In genomic region chr15:97832764-97833479, GRCm38 (mm10) we compare ENCODE assay signal across 11 mouse cellular contexts. TPM values are rescaled to one million over a fixed set of nuclear protein-coding genes. Genes with fewer than 3 reads are reported as not detected.
DNase-seq lines count a peak whose midpoint lies in the region; ATAC-seq lines count a peak whose summit lies in the region.
"Had no signal": no experiment of that assay in that cellular context is flagged by ENCODE, and none has a peak within 500 bp of the region (broad histone marks: within the 10 kb centered on the region; RNA-seq: fewer than 3 reads in every experiment).

No protein-coding gene starts in this region.

- no peaks in the 10 kb centered on the region for H3K27me3 ChIP-seq in heart, embryonic 11.5 days (ENCODE audit: control insufficient read depth, insufficient read depth, low read length)
- H3K27me3 ChIP-seq in liver, embryonic 11.5 days (replicated peaks; ENCODE audit: control insufficient read depth, insufficient read depth, low read length), result no peaks in the 10 kb centered on the region
- peaks cover 44% of the 10 kb centered on the region for H3K27me3 ChIP-seq in liver, embryonic 12.5 days (replicated peaks)
- no peaks in the 10 kb centered on the region for H3K27me3 ChIP-seq in limb, embryonic 15.5 days

- H3K4me2 ChIP-seq in heart, embryonic 11.5 days, result peak overlapping the region; percentile 83; the same call in 1 of the 2 replicates
- no peak overlapping the region for H3K4me2 ChIP-seq in liver, embryonic 11.5 days
- H3K4me2 ChIP-seq in liver, embryonic 12.5 days, result no peak overlapping the region; the same call in 1 of the 2 replicates
- H3K4me2 ChIP-seq in limb, embryonic 15.5 days, result no peak overlapping the region

- DNase-seq in heart, postnatal 14 days, result no peak
- no peak for DNase-seq in liver, embryonic 11.5 days (ENCODE audit: low spot score)
- peak; percentile 27 for DNase-seq in ZHBTc4 (ENCODE audit: low read depth, low spot score)
- no peak for DNase-seq in right cerebral cortex, postnatal 36 days (ENCODE audit: low spot score in 2 of 2)
- no peak for DNase-seq in ovary, adult 18-20 months (ENCODE audit: low spot score)
- DNase-seq: retina, postnatal 1 day had no signal

- 51% methylated on average over 9 of the region's 9 CpGs for WGBS in heart, embryonic 11.5 days (ENCODE audit: insufficient replicate concordance)
- WGBS in liver, embryonic 11.5 days, result 54% methylated on average over 9 of the region's 9 CpGs
- 44% methylated on average over 9 of the region's 9 CpGs for WGBS in liver, embryonic 12.5 days (ENCODE audit: insufficient replicate concordance)
- 70% methylated on average over 9 of the region's 9 CpGs for WGBS in limb, embryonic 15.5 days

- no peak for ATAC-seq in heart, embryonic 11.5 days (replicated peaks; ENCODE audit: insufficient number of reproducible peaks, low FRiP score, low TSS enrichment)
- no peak for ATAC-seq in liver, embryonic 11.5 days (replicated peaks; ENCODE audit: low FRiP score)
- no peak for ATAC-seq in liver, embryonic 12.5 days
- ATAC-seq in limb, embryonic 15.5 days (ENCODE audit: insufficient number of reproducible peaks, low FRiP score, low TSS enrichment, low read depth), result no peak
- ATAC-seq: CD4-positive, CD25-positive, alpha-beta regulatory T cell, adult 4 months; midbrain, embryonic 16.5 days had no signal

- peaks cover 39% of the 10 kb centered on the region for H3K4me1 ChIP-seq in heart, embryonic 11.5 days (ENCODE audit: control insufficient read depth, insufficient read depth, low read length)
- H3K4me1 ChIP-seq in liver, embryonic 11.5 days (replicated peaks; ENCODE audit: control insufficient read depth, insufficient read depth, low read length), result peaks cover 52% of the 10 kb centered on the region
- H3K4me1 ChIP-seq in liver, embryonic 12.5 days, result peaks cover 76% of the 10 kb centered on the region
- H3K4me1 ChIP-seq in limb, embryonic 15.5 days, result peaks cover 61% of the 10 kb centered on the region

- H3K9me3 ChIP-seq in heart, embryonic 11.5 days (replicated peaks; ENCODE audit: control insufficient read depth, low read length), result no peaks in the 10 kb centered on the region
- no peaks in the 10 kb centered on the region for H3K9me3 ChIP-seq in liver, embryonic 11.5 days (ENCODE audit: control insufficient read depth, low read length)
- H3K9me3 ChIP-seq in liver, embryonic 12.5 days (replicated peaks), result no peaks in the 10 kb centered on the region
- H3K9me3 ChIP-seq in limb, embryonic 15.5 days, result no peaks in the 10 kb centered on the region

- intact Hi-C loops in heart, postnatal 14 days (cut with DNase I), result no loop called here

- H3K27ac ChIP-seq in heart, embryonic 11.5 days (ENCODE audit: low read depth, low read length), result peak overlapping the region; percentile 96
- peak overlapping the region; percentile 11; the same call in 1 of the 2 replicates for H3K27ac ChIP-seq in liver, embryonic 11.5 days (ENCODE audit: low read depth, low read length)
- no peak overlapping the region for H3K27ac ChIP-seq in liver, embryonic 12.5 days
- H3K27ac ChIP-seq in limb, embryonic 15.5 days, result peak overlapping the region; percentile 98

- H3K9ac ChIP-seq in heart, embryonic 11.5 days (ENCODE audit: low read depth, low read length), result 0 out of 2 replicates have a peak overlapping the region, but pooled peaks have one; percentile 40
- H3K9ac ChIP-seq in liver, embryonic 11.5 days (ENCODE audit: low read depth, low read length), result no peak overlapping the region
- H3K9ac ChIP-seq in liver, embryonic 12.5 days, result no peak overlapping the region
- H3K9ac ChIP-seq in limb, embryonic 15.5 days, result no peak overlapping the region

- H3K4me3 ChIP-seq in heart, embryonic 11.5 days (ENCODE audit: low read depth, low read length), result no peak overlapping the region
- no peak overlapping the region for H3K4me3 ChIP-seq in liver, embryonic 11.5 days (ENCODE audit: low read depth, low read length)
- no peak overlapping the region for H3K4me3 ChIP-seq in liver, embryonic 12.5 days
- H3K4me3 ChIP-seq in limb, embryonic 15.5 days, result no peak overlapping the region

- H3K36me3 ChIP-seq in heart, embryonic 11.5 days (ENCODE audit: control insufficient read depth, insufficient read depth, low read length), result no peaks in the 10 kb centered on the region
- H3K36me3 ChIP-seq in liver, embryonic 11.5 days (ENCODE audit: control insufficient read depth, insufficient read depth, low read length), result no peaks in the 10 kb centered on the region
- no peaks in the 10 kb centered on the region for H3K36me3 ChIP-seq in liver, embryonic 12.5 days
- H3K36me3 ChIP-seq in limb, embryonic 15.5 days, result no peaks in the 10 kb centered on the region

RNA-seq across cellular contexts. Expression of gene Hdac7, which starts 11.4 kb away (rescaled TPM):
- polyA plus RNA-seq in heart, embryonic 11.5 days (2014; fragmentation: Nextera tagmentation; extraction: Ambion mirVana), result 24.6 and 25.0 TPM in 2 replicates
- 10 to 100 TPM; 45.9 to 52.5 TPM for total RNA-seq in heart, postnatal 14 days (2021)
- polyA plus RNA-seq in liver, embryonic 11.5 days (2014; fragmentation: Nextera tagmentation; extraction: Ambion mirVana), result 28.1 and 33.5 TPM in 2 replicates
- 14.0 and 14.3 TPM in 2 replicates for polyA plus RNA-seq in liver, embryonic 12.5 days (2016; fragmentation: Nextera tagmentation; extraction: Ambion mirVana)
- polyA plus RNA-seq in limb, embryonic 15.5 days (2015; fragmentation: Nextera tagmentation; extraction: Ambion mirVana), result 33.5 and 34.1 TPM in 2 replicates

RNA-seq across cellular contexts. Expression of gene Slc48a1, which starts 54.6 kb away (rescaled TPM):
- 45.1 and 51.1 TPM in 2 replicates for polyA plus RNA-seq in heart, embryonic 11.5 days (2014; fragmentation: Nextera tagmentation; extraction: Ambion mirVana)
- total RNA-seq in heart, postnatal 14 days (2021), result 10 to 100 TPM; 78.3 to 78.9 TPM
- 55.0 and 62.1 TPM in 2 replicates for polyA plus RNA-seq in liver, embryonic 11.5 days (2014; fragmentation: Nextera tagmentation; extraction: Ambion mirVana)
- polyA plus RNA-seq in liver, embryonic 12.5 days (2016; fragmentation: Nextera tagmentation; extraction: Ambion mirVana), result 83.8 and 88.7 TPM in 2 replicates
- polyA plus RNA-seq in limb, embryonic 15.5 days (2015; fragmentation: Nextera tagmentation; extraction: Ambion mirVana), result 58.7 and 59.0 TPM in 2 replicates
